Mouse (Mus musculus): ENCODE data around the gene Tmem33.

Gene Tmem33

GRCm38 (mm10) chr5:67321656-67322268 is 61.4 kb downstream of the Tmem33 start:
- DNase-seq (ENCODE audit: low read depth, low spot score) = no peak

DNA sequence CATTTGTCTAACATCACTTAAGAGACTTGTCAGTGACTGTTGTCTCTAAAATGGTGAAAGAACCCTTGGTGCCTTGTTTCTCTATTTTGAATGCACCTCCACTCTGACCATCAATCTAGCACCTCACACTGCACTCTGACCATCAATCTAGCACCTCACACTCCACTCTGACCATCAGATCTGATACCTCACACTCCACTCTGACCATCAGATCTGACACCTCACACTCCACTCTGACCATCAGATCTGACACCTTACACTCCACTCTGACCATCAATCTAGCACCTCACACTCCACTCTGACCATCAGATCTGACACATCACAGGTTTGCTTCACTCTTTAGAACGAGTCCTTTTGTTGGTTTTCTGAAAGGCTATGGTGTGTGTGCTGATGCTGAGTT is 63.7 kb downstream of the Tmem33 start:
- DNase-seq (ENCODE audit: low read depth, low spot score) = no peak

GRCm38 (mm10) chr5:67340811-67341210 is 80.4 kb downstream of the Tmem33 start:
- DNase-seq (ENCODE audit: low read depth, low spot score) = no peak
